Mouse (Mus musculus): ENCODE measurements around the gene Lmcd1.

- TF ChIP-seq POLR2A (IDR thresholded peaks at IDR 0.05; ENCODE audit: low read depth, low read length) (no peak), CTCF (conservative IDR thresholded peaks at IDR 0.05; ENCODE audit: insufficient read depth, insufficient read length, low read depth, low read length) (no peak)
Observed at GRCm38 (mm10) chr6:112300633-112301032, 27.1 kb downstream of the Lmcd1 start.
